Mouse (Mus musculus) myocyte (in vitro differentiated cells): Measurements from ENCODE around the gene Fam216a. TPM values are rescaled to one million over a fixed set of nuclear protein-coding genes. Genes with fewer than 3 reads are reported as not detected.

Experiments
- H3K27me3 ChIP-seq: one replicate; pipeline ENCODE4 v1.6.1; 2011; ENCODE audit not compliant: control insufficient read depth, insufficient read depth, insufficient read length
- H3K36me3 ChIP-seq: one replicate; pipeline ENCODE4 v1.6.1; 2011; ENCODE audit not compliant: control insufficient read depth, insufficient read depth
- H3K4me2 ChIP-seq: one replicate; pipeline ENCODE4 v1.6.1; 2011; ENCODE audit warnings: low read depth, control low read depth
- H3K4me3 ChIP-seq: one replicate; pipeline ENCODE4 v1.5.1; 2011; ENCODE audit warnings: mild to moderate bottlenecking, control low read depth, moderate library complexity
- H3K79me2 ChIP-seq: one replicate; pipeline ENCODE4 v1.6.1; 2011; ENCODE audit not compliant: control insufficient read depth, insufficient read depth
- H3ac ChIP-seq: one replicate; pipeline ENCODE4 v1.6.1; 2011; ENCODE audit not compliant: control insufficient read depth, insufficient read length
- CEBPB ChIP-seq: IDR thresholded peaks from 2 replicates; pipeline ENCODE4 v1.6.1; 2011; ENCODE audit warnings: mild to moderate bottlenecking, moderate library complexity; ENCODE audit not compliant: poor library complexity, insufficient read depth, severe bottlenecking
- E2F4 ChIP-seq: IDR thresholded peaks from one replicate; pipeline ENCODE4 v1.6.1; 2011; ENCODE audit warnings: mild to moderate bottlenecking, control low read depth, moderate library complexity; ENCODE audit not compliant: insufficient read depth
- MAX ChIP-seq: IDR thresholded peaks from one replicate; pipeline ENCODE4 v1.6.1; 2011; ENCODE audit warnings: low read depth, mild to moderate bottlenecking, control low read depth
- MYOD1 ChIP-seq, 3 experiments: IDR thresholded peaks; one replicate each; pipeline ENCODE4 v1.6.1; 2011; ENCODE audit warnings: control low read depth in 2 of 3, low read depth in 2 of 3, mild to moderate bottlenecking in 2 of 3, moderate library complexity in 1 of 3; ENCODE audit not compliant: insufficient read length in 2 of 3, control insufficient read depth in 1 of 3
- MYOG ChIP-seq, 3 experiments: IDR thresholded peaks; one replicate each; pipeline ENCODE4 v1.6.1; 2011; ENCODE audit warnings: control low read depth in 2 of 3, low read depth in 2 of 3, mild to moderate bottlenecking in 2 of 3; ENCODE audit not compliant: insufficient read length in 2 of 3, control insufficient read depth in 1 of 3, insufficient read depth in 1 of 3
- POLR2A ChIP-seq: IDR thresholded peaks from one replicate; pipeline ENCODE4 v1.6.1; 2011; ENCODE audit warnings: low read depth, mild to moderate bottlenecking, control low read depth, moderate library complexity; ENCODE audit not compliant: insufficient read length
- POLR2AphosphoS2 ChIP-seq: IDR thresholded peaks from one replicate; pipeline ENCODE4 v1.6.1; 2011; ENCODE audit warnings: low read depth, control low read depth; ENCODE audit not compliant: insufficient read length
- REST ChIP-seq: IDR thresholded peaks from one replicate; pipeline ENCODE4 v1.6.1; 2011; ENCODE audit warnings: mild to moderate bottlenecking, control low read depth, moderate library complexity; ENCODE audit not compliant: insufficient read depth, insufficient read length
- SRF ChIP-seq: IDR thresholded peaks from one replicate; pipeline ENCODE4 v1.6.1; 2011; ENCODE audit warnings: low read depth; ENCODE audit not compliant: control insufficient read depth, insufficient read length
- TCF12 ChIP-seq: IDR thresholded peaks from one replicate; pipeline ENCODE4 v1.6.1; 2011; ENCODE audit warnings: mild to moderate bottlenecking, control low read depth; ENCODE audit not compliant: poor library complexity, insufficient read depth, severe bottlenecking
- TCF3 ChIP-seq: IDR thresholded peaks from one replicate; pipeline ENCODE4 v1.6.1; 2011; ENCODE audit warnings: low read depth, control low read depth; ENCODE audit not compliant: insufficient read length
- USF1 ChIP-seq: IDR thresholded peaks from one replicate; pipeline ENCODE4 v1.6.1; 2011; ENCODE audit warnings: low read depth, mild to moderate bottlenecking, control low read depth, moderate library complexity
- polyA plus RNA-seq: library from polyadenylated mRNA; unstranded; fragments of >200 nt; fragmentation: generic; extraction: Trizol; gene quantifications from one replicate; pipeline ENCODE4 v1.2.1, GENCODE M21; 2012; ENCODE audit warnings: missing spikeins

Fam216a gene
- polyA plus RNA-seq, 1 experiment: 27.7 TPM

- H3K36me3 ChIP-seq: peaks cover 7% of the 10 kb centered on the region
- H3ac ChIP-seq: no peak overlapping the region
- H3K79me2 ChIP-seq: peaks cover 6% of the 10 kb centered on the region
- TF ChIP-seq REST (no peak), TCF3 (no peak), POLR2AphosphoS2 (no peak), MYOD1 (IDR thresholded peaks at IDR 0.05; ENCODE audit: control insufficient read depth in 1 of 3, insufficient read length in 2 of 3, low read depth in 2 of 3) (no peak), USF1 (no peak), TCF12 (no peak), E2F4 (no peak), POLR2A (no peak), SRF (no peak), MYOG (IDR thresholded peaks at IDR 0.05; ENCODE audit: control insufficient read depth in 1 of 3, insufficient read depth in 1 of 3, insufficient read length in 2 of 3, low read depth in 2 of 3) (no peak), MAX (no peak), CEBPB (no peak)
- no peak overlapping the region for H3K4me2 ChIP-seq
- H3K27me3 ChIP-seq: no peaks in the 10 kb centered on the region
- no peak overlapping the region for H3K4me3 ChIP-seq
Measured at GRCm38 (mm10) chr5:122377101-122377833, 5.1 kb upstream of the Fam216a start.

- H3K4me3 ChIP-seq: peak overlapping the region; percentile 75
- peaks cover 20% of the 10 kb centered on the region for H3K36me3 ChIP-seq
- TF ChIP-seq MYOG (IDR thresholded peaks at IDR 0.05; ENCODE audit: control insufficient read depth in 1 of 3, insufficient read depth in 1 of 3, insufficient read length in 2 of 3, low read depth in 2 of 3) (no peak), SRF (no peak), POLR2AphosphoS2 (no peak), MAX (no peak), CEBPB (no peak), E2F4 (no peak), POLR2A (no peak), REST (no peak), TCF3 (no peak), MYOD1 (IDR thresholded peaks at IDR 0.05; ENCODE audit: control insufficient read depth in 1 of 3, insufficient read length in 2 of 3, low read depth in 2 of 3) (no peak), USF1 (no peak), TCF12 (no peak)
Measured at GRCm38 (mm10) chr5:122372878-122373277, 714 bp upstream of the Fam216a start.

DNA sequence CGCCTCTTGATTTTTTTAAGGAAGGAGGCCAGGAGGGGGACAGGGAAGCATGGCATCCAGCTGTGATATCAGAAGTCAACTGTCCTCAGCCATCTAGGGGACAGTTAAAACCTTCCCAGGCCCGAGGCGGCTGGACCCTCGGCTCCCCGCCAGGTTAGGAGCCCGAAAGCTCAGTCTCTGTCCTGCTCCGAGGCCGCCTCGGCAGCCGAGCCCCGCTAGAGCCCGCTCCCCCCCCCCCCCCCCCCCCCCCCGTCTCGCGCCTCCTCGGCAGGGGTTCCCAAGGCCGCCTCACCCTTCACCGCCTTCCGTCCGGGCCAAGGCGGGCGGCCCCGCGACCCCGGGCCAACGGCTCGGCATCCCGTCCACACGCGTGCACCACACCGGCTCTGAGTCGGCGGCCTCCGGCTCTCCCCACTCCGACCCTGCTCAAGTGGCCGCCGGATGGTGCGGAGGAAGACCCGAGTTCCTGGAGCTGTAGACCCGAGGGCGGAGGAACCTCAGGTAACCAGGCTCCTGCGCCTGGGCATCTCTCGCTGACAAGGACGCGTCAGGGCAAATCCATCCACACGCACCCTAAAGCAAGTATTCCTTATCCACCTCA lies 473 bp downstream of the Fam216a start, which contains the start of gene Gpn3:
Gene Gpn3 (plus strand): TSS at position 286 of the 601 bp plus-strand sequence.
- H3K4me2 ChIP-seq: peak within 1 kb of the TSS; percentile 96
- TF ChIP-seq POLR2A (no peak), POLR2AphosphoS2 (peak; percentile 16), TCF12 (no peak), MYOD1 (IDR thresholded peaks at IDR 0.05; ENCODE audit: control insufficient read depth in 1 of 3, insufficient read length in 2 of 3, low read depth in 2 of 3) (no peak), MAX (no peak), E2F4 (no peak), CEBPB (no peak), REST (no peak)
- H3K36me3 ChIP-seq: peaks cover 24% of the 10 kb centered on the region

More at GRCm38 (mm10) chr5:122372878-122373277, 714 bp upstream of the Fam216a start:
- Histone ChIP-seq H3K79me2 (peaks cover 18% of the 10 kb centered on the region), H3K4me2 (peak overlapping the region; percentile 96), H3K27me3 (no peaks in the 10 kb centered on the region), H3ac (peak overlapping the region; percentile 79)

DNA sequence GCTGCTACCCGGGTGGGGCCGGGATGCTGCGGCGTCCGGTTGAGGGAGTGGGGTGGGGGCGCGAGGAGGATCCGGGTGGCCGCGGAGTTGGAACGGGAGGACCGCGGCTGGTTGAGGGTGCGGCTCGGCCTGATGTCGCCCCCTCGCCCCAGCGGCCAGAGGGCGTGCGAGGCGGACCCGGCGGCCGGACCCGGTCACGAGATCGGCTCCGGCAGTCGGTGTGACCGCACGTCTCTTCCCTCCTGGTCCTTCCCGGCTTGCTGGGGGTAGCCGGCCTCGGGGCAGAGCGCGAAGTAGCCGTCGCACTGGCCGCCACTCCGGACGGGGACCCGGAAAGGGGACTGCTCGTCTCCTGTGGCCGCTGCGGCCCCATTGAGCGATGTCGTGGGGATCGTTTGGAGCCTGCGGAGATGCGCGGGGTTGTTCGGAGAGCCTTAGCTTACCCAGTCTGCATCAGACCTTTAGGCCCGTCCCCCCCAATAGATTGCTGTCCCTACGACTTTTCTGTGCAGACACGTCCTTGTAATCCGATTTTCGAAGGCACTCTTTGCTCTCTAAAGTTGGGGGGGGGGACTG lies 17.6 kb downstream of the Fam216a start:
- H3K4me2 ChIP-seq: peak overlapping the region; percentile 84
- no peaks in the 10 kb centered on the region for H3K36me3 ChIP-seq
- H3K4me3 ChIP-seq: peak overlapping the region; percentile 54
- TF ChIP-seq MYOG (IDR thresholded peaks at IDR 0.05; ENCODE audit: control insufficient read depth in 1 of 3, insufficient read depth in 1 of 3, insufficient read length in 2 of 3, low read depth in 2 of 3): peak in 2 of 3 experiments; percentile 3 to 8
- TF ChIP-seq POLR2A: peak; percentile 40
- no peak for TF ChIP-seq MAX
- H3K27me3 ChIP-seq: peaks cover 3% of the 10 kb centered on the region
- peaks cover 45% of the 10 kb centered on the region for H3K79me2 ChIP-seq
- H3ac ChIP-seq: peak overlapping the region; percentile 57

More for the DNA sequence above, 473 bp downstream of the Fam216a start, which contains the start of gene Gpn3:
- Histone ChIP-seq H3K79me2 (peaks cover 18% of the 10 kb centered on the region), H3K27me3 (no peaks in the 10 kb centered on the region), H3K4me3 (peak within 1 kb of the TSS; percentile 75), H3ac (peak within 1 kb of the TSS; percentile 79)
